Mouse (Mus musculus) CH12.LX (cell line): ENCODE measurements around the gene Gjb5. TPM values are rescaled to one million over a fixed set of nuclear protein-coding genes. Genes with fewer than 3 reads are reported as not detected.

Experiments used
- DNase-seq: peaks from one replicate; pipeline ENCODE4 v3.0.0-alpha.2; 2013; ENCODE audit errors: extremely low read depth
- H3K27ac ChIP-seq: 2 replicates; pipeline ENCODE4 v1.5.1; 2012; ENCODE audit warnings: low read depth, mild to moderate bottlenecking, control low read depth, moderate library complexity; ENCODE audit not compliant: insufficient read depth
- H3K27me3 ChIP-seq: replicated peaks from 2 replicates; pipeline ENCODE3; 2012; ENCODE audit warnings: inconsistent platforms
- H3K36me3 ChIP-seq, 2 experiments: replicated peaks in 1 of 2; 2 replicates each; pipeline versions ENCODE3 to v1.6.1; 2012; ENCODE audit warnings: inconsistent platforms in 1 of 2, low read length in 1 of 2, mild to moderate bottlenecking in 1 of 2, mixed read lengths in 1 of 2, moderate library complexity in 1 of 2; ENCODE audit not compliant: control insufficient read depth in 1 of 2, insufficient read depth in 1 of 2
- H3K4me1 ChIP-seq, 2 experiments: 2 replicates each; pipeline ENCODE4 v1.6.1; 2012; ENCODE audit warnings: inconsistent platforms in 1 of 2, moderate library complexity in 1 of 2; ENCODE audit not compliant: insufficient read depth in 2 of 2, control insufficient read depth in 1 of 2
- H3K4me2 ChIP-seq: 2 replicates; pipeline ENCODE4 v1.6.1; 2012; ENCODE audit warnings: low read depth, mild to moderate bottlenecking, control low read depth; ENCODE audit not compliant: poor library complexity, insufficient read depth, severe bottlenecking
- H3K4me3 ChIP-seq, 3 experiments: fragments of 150-350 bp in 1 of 3; sonication (generic) in 1 of 3; replicated peaks in 1 of 3; 2 replicates each; pipeline versions ENCODE3 to v1.5.1; 2011 to 2012; ENCODE audit warnings: low read depth in 2 of 3, low read length in 2 of 3, mild to moderate bottlenecking in 2 of 3, moderate library complexity in 2 of 3, control low read depth in 1 of 3, improper control_type of control experiment in 1 of 3, inconsistent platforms in 1 of 3, mixed read lengths in 1 of 3; ENCODE audit not compliant: poor library complexity in 1 of 3
- H3K79me2 ChIP-seq: replicated peaks from 2 replicates; pipeline ENCODE4 v1.6.1; 2012; ENCODE audit warnings: mild to moderate bottlenecking, moderate library complexity; ENCODE audit not compliant: control insufficient read depth, poor library complexity, insufficient read depth, severe bottlenecking; ENCODE audit errors: extremely low read depth
- H3K9ac ChIP-seq: 2 replicates; pipeline ENCODE4 v1.6.1; 2012; ENCODE audit warnings: low read depth, mild to moderate bottlenecking, control low read depth, moderate library complexity; ENCODE audit not compliant: insufficient read depth
- H3K9me3 ChIP-seq: replicated peaks from 2 replicates; pipeline ENCODE3; 2012; ENCODE audit warnings: low read length, inconsistent platforms, mixed read lengths
- CHD1 ChIP-seq: IDR thresholded peaks from 2 replicates; pipeline ENCODE4 v1.6.1; 2012; ENCODE audit warnings: low read depth, low read length, improper control_type of control experiment, inconsistent platforms
- CHD2 ChIP-seq: IDR thresholded peaks from 2 replicates; pipeline ENCODE4 v1.6.1; 2011; ENCODE audit warnings: low read length, improper control_type of control experiment
- CTCF ChIP-seq, 2 experiments: IDR thresholded peaks in 1 of 2; conservative IDR thresholded peaks in 1 of 2; 2 replicates each; pipeline ENCODE4 v1.5.1; 2011 to 2012; ENCODE audit warnings: low read depth in 2 of 2, low read length in 2 of 2, improper control_type of control experiment in 1 of 2, inconsistent platforms in 1 of 2, mild to moderate bottlenecking in 1 of 2, moderate library complexity in 1 of 2
- E2F4 ChIP-seq: IDR thresholded peaks from 2 replicates; pipeline ENCODE4 v1.6.1; 2011; ENCODE audit warnings: low read depth, low read length, improper control_type of control experiment; ENCODE audit not compliant: insufficient replicate concordance
- EP300 ChIP-seq: IDR thresholded peaks from 2 replicates; pipeline ENCODE4 v1.6.1; 2011; ENCODE audit warnings: low read length, improper control_type of control experiment
- GABPA ChIP-seq: IDR thresholded peaks from 2 replicates; pipeline ENCODE4 v1.6.1; 2012; ENCODE audit warnings: low read depth, low read length, improper control_type of control experiment, inconsistent platforms; ENCODE audit not compliant: insufficient replicate concordance
- IRF4 ChIP-seq: IDR thresholded peaks from 2 replicates; pipeline ENCODE4 v1.6.1; 2014; ENCODE audit warnings: low read depth, mild to moderate bottlenecking, inconsistent platforms, low read length, improper control_type of control experiment
- JUN ChIP-seq: IDR thresholded peaks from 2 replicates; pipeline ENCODE4 v1.6.1; 2011; ENCODE audit warnings: low read depth, mild to moderate bottlenecking, low read length, improper control_type of control experiment, moderate library complexity; ENCODE audit not compliant: insufficient read depth
- KAT2A ChIP-seq: IDR thresholded peaks from 2 replicates; pipeline ENCODE4 v1.6.1; 2012; ENCODE audit warnings: low read length, improper control_type of control experiment, inconsistent platforms; ENCODE audit not compliant: insufficient replicate concordance
- MAX ChIP-seq: IDR thresholded peaks from 2 replicates; pipeline ENCODE4 v1.6.1; 2011; ENCODE audit warnings: low read length, improper control_type of control experiment
- MAZ ChIP-seq: IDR thresholded peaks from 2 replicates; pipeline ENCODE4 v1.6.1; 2012; ENCODE audit warnings: low read depth, mild to moderate bottlenecking, inconsistent platforms, low read length, improper control_type of control experiment, moderate library complexity
- MEF2A ChIP-seq: IDR thresholded peaks from 2 replicates; pipeline ENCODE4 v1.6.1; 2014; ENCODE audit warnings: low read depth, mild to moderate bottlenecking, inconsistent platforms, low read length, improper control_type of control experiment, borderline replicate concordance
- POLR2A ChIP-seq: IDR thresholded peaks from 2 replicates; pipeline ENCODE4 v1.6.1; 2011; ENCODE audit warnings: low read depth, mild to moderate bottlenecking, improper control_type of control experiment, low read length
- POLR2AphosphoS2 ChIP-seq: IDR thresholded peaks from 2 replicates; pipeline ENCODE4 v1.6.1; 2011; ENCODE audit warnings: low read depth, low read length, improper control_type of control experiment
- RAD21 ChIP-seq: IDR thresholded peaks from 2 replicates; pipeline ENCODE4 v1.6.1; 2011; ENCODE audit warnings: low read depth, mild to moderate bottlenecking, low read length, improper control_type of control experiment, moderate library complexity
- RCOR1 ChIP-seq: conservative IDR thresholded peaks from 2 replicates; pipeline ENCODE4 v1.6.1; 2012; ENCODE audit warnings: low read depth, mild to moderate bottlenecking, inconsistent platforms, low read length, improper control_type of control experiment
- SIN3A ChIP-seq: IDR thresholded peaks from 2 replicates; pipeline ENCODE4 v1.6.1; 2012; ENCODE audit warnings: low read length, improper control_type of control experiment, inconsistent platforms
- SMC3 ChIP-seq: IDR thresholded peaks from 2 replicates; pipeline ENCODE4 v1.6.1; 2011; ENCODE audit warnings: low read depth, low read length, improper control_type of control experiment
- TBP ChIP-seq: conservative IDR thresholded peaks from 2 replicates; pipeline ENCODE4 v1.6.1; 2011; ENCODE audit warnings: low read depth, low read length, improper control_type of control experiment
- UBTF ChIP-seq: IDR thresholded peaks from 2 replicates; pipeline ENCODE4 v1.6.1; 2012; ENCODE audit warnings: low read depth, mild to moderate bottlenecking, inconsistent platforms, low read length, improper control_type of control experiment, moderate library complexity
- USF1 ChIP-seq: IDR thresholded peaks from 2 replicates; pipeline ENCODE4 v1.6.1; 2014; ENCODE audit warnings: low read depth, mild to moderate bottlenecking, inconsistent platforms, low read length, improper control_type of control experiment
- ZMIZ1 ChIP-seq: IDR thresholded peaks from 2 replicates; pipeline ENCODE4 v1.6.1; 2012; ENCODE audit warnings: low read depth, mild to moderate bottlenecking, inconsistent platforms, low read length, improper control_type of control experiment
- ZNF384 ChIP-seq: IDR thresholded peaks from 2 replicates; pipeline ENCODE4 v1.6.1; 2012; ENCODE audit warnings: low read depth, low read length, improper control_type of control experiment, inconsistent platforms
- dilution Hi-C: fragments of 300-500 bp; cut with MboI; formaldehyde crosslinking; loops from 2 replicates; pipeline ENCODE4 v1.14.3; 2020; ENCODE audit warnings: low sequenced_read_pairs; ENCODE audit not compliant: extremely low pct_unique_long_range_greater_than_20kb, extremely low pct_ligation_motif_present
- in situ Hi-C: fragments of 300-500 bp; cut with MboI; formaldehyde crosslinking; loops from 3 replicates; pipeline ENCODE4 v1.14.3; 2019; ENCODE audit warnings: low sequenced_read_pairs, low pct_ligation_motif_present, low pct_unique_long_range_greater_than_20kb, mixed read lengths
- polyA plus RNA-seq: library from polyadenylated mRNA; unstranded; fragments of >175 nt; gene quantifications from 2 replicates; pipeline ENCODE4 v1.2.1, GENCODE M21; 2012; ENCODE audit warnings: low read depth; ENCODE audit not compliant: insufficient read length
- total RNA-seq, 2 experiments: library from RNA; depleted of rRNA; stranded (reverse); fragments of 300-350 nt in 1 of 2; fragments of >200 nt in 1 of 2; gene quantifications; 2 replicates each; pipeline ENCODE4 v1.2.3; 2012 to 2014

Gene Gjb5
- total and polyA plus RNA-seq, 3 experiments: 0.34 to 0.50 TPM; not detected in 1

- no peak overlapping the region for H3K9ac ChIP-seq
- H3K4me3 ChIP-seq: no peak overlapping the region
- dilution Hi-C loops (no loop called here), in situ Hi-C loops (loop anchor here (5.0 to 25.0 kb wide), 2 partner anchors 239 to 1164 kb away; no protein-coding TSS in a partner anchor)
- no peak for DNase-seq
- peaks cover 2% of the 10 kb centered on the region for H3K27me3 ChIP-seq
- no peak overlapping the region for H3K4me2 ChIP-seq
- H3K79me2 ChIP-seq: no peaks in the 10 kb centered on the region
- no peaks in the 10 kb centered on the region for H3K36me3 ChIP-seq
- H3K9me3 ChIP-seq: peaks cover 16% of the 10 kb centered on the region
- no peaks in the 10 kb centered on the region for H3K4me1 ChIP-seq
- TF ChIP-seq CHD1 (no peak), TBP (no peak), CTCF (conservative IDR thresholded peaks at IDR 0.05 in 1 of 2, IDR thresholded peaks at IDR 0.05 in 1 of 2; ENCODE audit: low read depth in 2 of 2, low read length in 2 of 2) (no peak), SIN3A (no peak), MAZ (no peak), JUN (no peak), E2F4 (no peak), UBTF (no peak), SMC3 (no peak), USF1 (no peak), KAT2A (no peak), IRF4 (no peak), MAX (no peak), POLR2AphosphoS2 (no peak), ZNF384 (no peak), EP300 (no peak), ZMIZ1 (no peak), RAD21 (no peak), GABPA (no peak)
- H3K27ac ChIP-seq: no peak overlapping the region
Observed at GRCm38 (mm10) chr4:127373491-127373890, 15.5 kb upstream of the Gjb5 start.

GRCm38 (mm10) chr4:127371546-127371945 lies 13.6 kb upstream of the Gjb5 start:
- DNase-seq: no peak
- H3K4me3 ChIP-seq: no peak overlapping the region
- TF ChIP-seq POLR2A (no peak), RCOR1 (no peak), CHD2 (no peak), MEF2A (no peak)
- no peak overlapping the region for H3K27ac ChIP-seq
- H3K9ac ChIP-seq: no peak overlapping the region
- dilution Hi-C loops: no loop called here
- in situ Hi-C loops: loop anchor here (5.0 to 25.0 kb wide), 2 partner anchors 241 to 1166 kb away; no protein-coding TSS in a partner anchor
- no peaks in the 10 kb centered on the region for H3K4me1 ChIP-seq
- H3K79me2 ChIP-seq: no peaks in the 10 kb centered on the region
- H3K36me3 ChIP-seq: no peaks in the 10 kb centered on the region
- H3K4me2 ChIP-seq: no peak overlapping the region
- peaks cover 18% of the 10 kb centered on the region for H3K9me3 ChIP-seq
- H3K27me3 ChIP-seq: peaks cover 2% of the 10 kb centered on the region
